Mouse (Mus musculus): ENCODE results near the gene Rad54l2. TPM values are rescaled to one million over a fixed set of nuclear protein-coding genes. Genes with fewer than 3 reads are reported as not detected.

The Rad54l2 gene
- polyA plus RNA-seq (2015; fragmentation: Nextera tagmentation; extraction: Ambion mirVana): 1.6 and 1.9 TPM in 2 replicates

- H3K4me3 ChIP-seq (ENCODE audit: low read depth, low read length): peak within 1 kb of the TSS; percentile 99
- TF ChIP-seq EP300 (optimal IDR thresholded peaks at IDR 0.05): no peak
- TF ChIP-seq CTCF (IDR thresholded peaks at IDR 0.05; ENCODE audit: low read depth): peak; percentile 38; the same call in 1 of the 2 replicates
- no peaks in the 10 kb centered on the region for H3K9me3 ChIP-seq (ENCODE audit: control insufficient read depth, low read length)
- no peaks in the 10 kb centered on the region for H3K27me3 ChIP-seq (ENCODE audit: control insufficient read depth, insufficient read depth, low read length)
- ATAC-seq (ENCODE audit: low FRiP score, low TSS enrichment) (peak; percentile 93), DNase-seq (ENCODE audit: low spot score) (peak; percentile 91)
- peak within 1 kb of the TSS; percentile 99 for H3K9ac ChIP-seq (ENCODE audit: low read length)
- WGBS: 0% methylated on average over 46 of the region's 49 CpGs
- H3K36me3 ChIP-seq (ENCODE audit: control insufficient read depth, insufficient read depth, low read length): no peaks in the 10 kb centered on the region
- no peaks in the 10 kb centered on the region for H3K4me1 ChIP-seq (replicated peaks; ENCODE audit: control insufficient read depth, insufficient read depth)
- H3K4me2 ChIP-seq (replicated peaks; ENCODE audit: low read depth): peak within 1 kb of the TSS; percentile 75
- H3K27ac ChIP-seq (replicated peaks): peak within 1 kb of the TSS; percentile 92
Observed at GRCm38 (mm10) chr9:106788812-106789321, at the start of gene Rad54l2. Gene Rad54l2, minus strand, starts transcription at chr9:106789194.

- WGBS: under 1% methylated on average over 32 of the region's 32 CpGs
- Histone ChIP-seq H3K9ac (ENCODE audit: low read length) (peak overlapping the region; percentile 95), H3K9me3 (ENCODE audit: control insufficient read depth, low read length) (no peaks in the 10 kb centered on the region), H3K36me3 (ENCODE audit: control insufficient read depth, insufficient read depth, low read length) (no peaks in the 10 kb centered on the region), H3K27ac (replicated peaks) (peak overlapping the region; percentile 97), H3K4me2 (replicated peaks; ENCODE audit: low read depth) (peak overlapping the region; percentile 61), H3K4me3 (ENCODE audit: low read depth, low read length) (peak overlapping the region; percentile 98), H3K4me1 (replicated peaks; ENCODE audit: control insufficient read depth, insufficient read depth) (no peaks in the 10 kb centered on the region), H3K27me3 (ENCODE audit: control insufficient read depth, insufficient read depth, low read length) (no peaks in the 10 kb centered on the region)
- DNase-seq (ENCODE audit: low spot score): peak; percentile 95
- peak; percentile 21; the same call in 1 of the 2 replicates for TF ChIP-seq CTCF (IDR thresholded peaks at IDR 0.05; ENCODE audit: low read depth)
- TF ChIP-seq EP300 (optimal IDR thresholded peaks at IDR 0.05): no peak
- peak; percentile 86 for ATAC-seq (ENCODE audit: low FRiP score, low TSS enrichment)
Observed at GRCm38 (mm10) chr9:106822381-106823104, 33.5 kb upstream of the Rad54l2 start.

GRCm38 (mm10) chr9:106821618-106822380, 32.8 kb upstream of the Rad54l2 start, which contains the start of gene Dcaf1:
Gene Dcaf1, plus strand, starts transcription at chr9:106821874.
- H3K4me1 ChIP-seq (replicated peaks; ENCODE audit: control insufficient read depth, insufficient read depth): no peaks in the 10 kb centered on the region
- peak within 1 kb of the TSS; percentile 61 for H3K4me2 ChIP-seq (replicated peaks; ENCODE audit: low read depth)
- WGBS: under 1% methylated on average over 50 of the region's 71 CpGs
- no peaks in the 10 kb centered on the region for H3K9me3 ChIP-seq (ENCODE audit: control insufficient read depth, low read length)
- DNase-seq (ENCODE audit: low spot score) (peak; percentile 95), ATAC-seq (ENCODE audit: low FRiP score, low TSS enrichment) (peak; percentile 98)
- H3K9ac ChIP-seq (ENCODE audit: low read length): peak within 1 kb of the TSS; percentile 95
- H3K4me3 ChIP-seq (ENCODE audit: low read depth, low read length): peak within 1 kb of the TSS; percentile 98
- TF ChIP-seq EP300 (optimal IDR thresholded peaks at IDR 0.05) (no peak), CTCF (IDR thresholded peaks at IDR 0.05; ENCODE audit: low read depth) (peak; percentile 46)
- H3K36me3 ChIP-seq (ENCODE audit: control insufficient read depth, insufficient read depth, low read length): no peaks in the 10 kb centered on the region
- H3K27me3 ChIP-seq (ENCODE audit: control insufficient read depth, insufficient read depth, low read length): no peaks in the 10 kb centered on the region
- peak within 1 kb of the TSS; percentile 97 for H3K27ac ChIP-seq (replicated peaks)

GRCm38 (mm10) chr9:106821050-106821617, 32.1 kb upstream of the Rad54l2 start:
- no peak for ATAC-seq (ENCODE audit: low FRiP score, low TSS enrichment)
- Histone ChIP-seq H3K36me3 (ENCODE audit: control insufficient read depth, insufficient read depth, low read length) (no peaks in the 10 kb centered on the region), H3K9me3 (ENCODE audit: control insufficient read depth, low read length) (no peaks in the 10 kb centered on the region), H3K9ac (ENCODE audit: low read length) (peak overlapping the region; percentile 41), H3K4me1 (replicated peaks; ENCODE audit: control insufficient read depth, insufficient read depth) (no peaks in the 10 kb centered on the region), H3K27me3 (ENCODE audit: control insufficient read depth, insufficient read depth, low read length) (no peaks in the 10 kb centered on the region), H3K4me2 (replicated peaks; ENCODE audit: low read depth) (peak overlapping the region; percentile 53), H3K4me3 (ENCODE audit: low read depth, low read length) (peak overlapping the region; percentile 98), H3K27ac (replicated peaks) (no peak overlapping the region)
- no peak for TF ChIP-seq EP300 (optimal IDR thresholded peaks at IDR 0.05)
- no peak for TF ChIP-seq CTCF (IDR thresholded peaks at IDR 0.05; ENCODE audit: low read depth)
- DNase-seq (ENCODE audit: low spot score): no peak
- WGBS: 43% methylated on average over 15 of the region's 15 CpGs

GRCm38 (mm10) chr9:106819201-106819600, 30.2 kb upstream of the Rad54l2 start:
- DNase-seq (ENCODE audit: low spot score) (no peak), ATAC-seq (ENCODE audit: low FRiP score, low TSS enrichment) (no peak)
- H3K4me1 ChIP-seq (replicated peaks; ENCODE audit: control insufficient read depth, insufficient read depth): no peaks in the 10 kb centered on the region
- no peak for TF ChIP-seq EP300 (optimal IDR thresholded peaks at IDR 0.05)
- peak; percentile 64 for TF ChIP-seq CTCF (IDR thresholded peaks at IDR 0.05; ENCODE audit: low read depth)
- H3K9ac ChIP-seq (ENCODE audit: low read length): no peak overlapping the region
- no peaks in the 10 kb centered on the region for H3K36me3 ChIP-seq (ENCODE audit: control insufficient read depth, insufficient read depth, low read length)
- no peak overlapping the region for H3K27ac ChIP-seq (replicated peaks)
- no peak overlapping the region for H3K4me3 ChIP-seq (ENCODE audit: low read depth, low read length)
- no peaks in the 10 kb centered on the region for H3K9me3 ChIP-seq (ENCODE audit: control insufficient read depth, low read length)
- no peaks in the 10 kb centered on the region for H3K27me3 ChIP-seq (ENCODE audit: control insufficient read depth, insufficient read depth, low read length)
- H3K4me2 ChIP-seq (replicated peaks; ENCODE audit: low read depth): no peak overlapping the region
- 96% methylated on average over 1 of the region's 1 CpGs for WGBS
